Mouse (Mus musculus): ENCODE data around the gene Calu. TPM values are rescaled to one million over a fixed set of nuclear protein-coding genes. Genes with fewer than 3 reads are reported as not detected.

Calu gene
- polyA plus RNA-seq (2012; rRNA removed), result 12.2 and 19.3 TPM in 2 replicates

GRCm38 (mm10) chr6:29347665-29348370 is at the start of gene Calu:
TSS of gene Calu (plus strand) at chr6:29348069.
- H3K36me3 ChIP-seq (ENCODE audit: control insufficient read depth, insufficient read depth, low read length), result no peaks in the 10 kb centered on the region
- TF ChIP-seq POLR2A (IDR thresholded peaks at IDR 0.05; ENCODE audit: low read depth, low read length) (peak; percentile 95), CTCF (IDR thresholded peaks at IDR 0.05; ENCODE audit: extremely low read depth, insufficient read length, insufficient replicate concordance, low read depth, low read length) (no peak)
- peaks cover 2% of the 10 kb centered on the region; the same call in 1 of the 2 replicates for H3K4me1 ChIP-seq (ENCODE audit: control insufficient read depth, insufficient read depth, insufficient read length, low read length)
- H3K27me3 ChIP-seq (ENCODE audit: control insufficient read depth, insufficient read depth, low read length), result no peaks in the 10 kb centered on the region
- under 1% methylated on average over 55 of the region's 55 CpGs for WGBS
- peak within 1 kb of the TSS; percentile 70 for H3K27ac ChIP-seq (ENCODE audit: insufficient read depth, low read depth, low read length)
- H3K4me3 ChIP-seq (ENCODE audit: low read depth, low read length), result peak within 1 kb of the TSS; percentile 93

DNA sequence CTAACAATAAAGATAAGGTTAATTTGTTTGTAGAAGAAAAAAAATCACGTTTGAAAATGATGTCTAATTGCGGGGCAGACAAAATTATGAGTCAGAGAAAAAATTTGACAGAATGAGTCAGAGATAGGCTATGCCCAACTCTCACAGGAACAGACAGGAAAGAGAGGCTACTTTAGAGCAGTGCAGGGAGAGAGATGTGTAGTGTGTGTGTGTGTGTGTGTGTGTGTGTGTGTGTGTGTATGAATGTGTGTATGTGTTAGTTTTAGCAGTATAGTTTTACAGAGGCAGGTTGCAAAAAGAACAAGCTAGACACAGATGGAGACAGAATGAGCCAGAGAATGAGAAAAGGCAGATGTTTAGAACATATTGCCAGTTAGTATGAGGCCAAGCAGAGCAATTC is 48.8 kb upstream of the Calu start:
- no peaks in the 10 kb centered on the region for H3K4me1 ChIP-seq (ENCODE audit: control insufficient read depth, insufficient read depth, insufficient read length, low read length)
- H3K4me3 ChIP-seq (ENCODE audit: low read depth, low read length), result no peak overlapping the region
- H3K27ac ChIP-seq (ENCODE audit: insufficient read depth, low read depth, low read length), result no peak overlapping the region
- H3K27me3 ChIP-seq (ENCODE audit: control insufficient read depth, insufficient read depth, low read length), result no peaks in the 10 kb centered on the region
- no peaks in the 10 kb centered on the region for H3K36me3 ChIP-seq (ENCODE audit: control insufficient read depth, insufficient read depth, low read length)
- TF ChIP-seq POLR2A (IDR thresholded peaks at IDR 0.05; ENCODE audit: low read depth, low read length) (no peak), CTCF (IDR thresholded peaks at IDR 0.05; ENCODE audit: extremely low read depth, insufficient read length, insufficient replicate concordance, low read depth, low read length) (no peak)
- WGBS, result 8% methylated on average over 2 of the region's 2 CpGs

DNA sequence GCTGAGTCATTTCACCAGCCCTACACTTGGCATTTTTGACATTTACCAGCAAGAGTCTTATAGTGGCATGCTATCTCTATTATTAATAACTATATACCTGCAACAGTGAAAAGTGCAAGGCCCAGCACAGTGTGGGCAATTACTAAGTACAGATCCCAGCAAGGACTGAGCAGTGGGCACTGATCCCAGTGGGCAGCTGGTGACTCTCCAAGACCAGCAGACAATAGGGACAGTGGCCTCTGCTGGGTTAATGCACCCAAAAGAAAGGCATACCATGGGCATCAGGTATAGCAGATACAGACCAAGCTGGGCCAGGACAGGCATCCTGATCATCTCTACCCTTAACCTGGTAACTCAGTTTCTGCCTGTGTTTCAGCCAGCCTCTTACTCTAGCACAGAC is 44.6 kb upstream of the Calu start:
- Histone ChIP-seq H3K36me3 (ENCODE audit: control insufficient read depth, insufficient read depth, low read length) (no peaks in the 10 kb centered on the region), H3K27me3 (ENCODE audit: control insufficient read depth, insufficient read depth, low read length) (no peaks in the 10 kb centered on the region), H3K27ac (ENCODE audit: insufficient read depth, low read depth, low read length) (no peak overlapping the region), H3K4me1 (ENCODE audit: control insufficient read depth, insufficient read depth, insufficient read length, low read length) (no peaks in the 10 kb centered on the region), H3K4me3 (ENCODE audit: low read depth, low read length) (no peak overlapping the region)
- TF ChIP-seq POLR2A (IDR thresholded peaks at IDR 0.05; ENCODE audit: low read depth, low read length) (no peak), CTCF (IDR thresholded peaks at IDR 0.05; ENCODE audit: extremely low read depth, insufficient read length, insufficient replicate concordance, low read depth, low read length) (no peak)

- TF ChIP-seq POLR2A (IDR thresholded peaks at IDR 0.05; ENCODE audit: low read depth, low read length), result no peak
- no peak for TF ChIP-seq CTCF (IDR thresholded peaks at IDR 0.05; ENCODE audit: extremely low read depth, insufficient read length, insufficient replicate concordance, low read depth, low read length)
- Histone ChIP-seq H3K4me1 (ENCODE audit: control insufficient read depth, insufficient read depth, insufficient read length, low read length) (no peaks in the 10 kb centered on the region), H3K36me3 (ENCODE audit: control insufficient read depth, insufficient read depth, low read length) (no peaks in the 10 kb centered on the region), H3K4me3 (ENCODE audit: low read depth, low read length) (no peak overlapping the region), H3K27me3 (ENCODE audit: control insufficient read depth, insufficient read depth, low read length) (no peaks in the 10 kb centered on the region), H3K27ac (ENCODE audit: insufficient read depth, low read depth, low read length) (no peak overlapping the region)
- WGBS, result 36% methylated on average over 5 of the region's 5 CpGs
These were observed 44.1 kb upstream of the Calu start for GRCm38 (mm10) chr6:29303726-29304125.

GRCm38 (mm10) chr6:29305462-29305861 is 42.4 kb upstream of the Calu start:
- H3K4me1 ChIP-seq (ENCODE audit: control insufficient read depth, insufficient read depth, insufficient read length, low read length), result no peaks in the 10 kb centered on the region
- TF ChIP-seq POLR2A (IDR thresholded peaks at IDR 0.05; ENCODE audit: low read depth, low read length), result no peak
- no peak overlapping the region for H3K27ac ChIP-seq (ENCODE audit: insufficient read depth, low read depth, low read length)
- H3K36me3 ChIP-seq (ENCODE audit: control insufficient read depth, insufficient read depth, low read length), result no peaks in the 10 kb centered on the region
- 88% methylated on average over 4 of the region's 4 CpGs for WGBS
- H3K27me3 ChIP-seq (ENCODE audit: control insufficient read depth, insufficient read depth, low read length), result no peaks in the 10 kb centered on the region
- no peak overlapping the region for H3K4me3 ChIP-seq (ENCODE audit: low read depth, low read length)

- Histone ChIP-seq H3K27ac (ENCODE audit: insufficient read depth, low read depth, low read length) (no peak overlapping the region), H3K4me1 (ENCODE audit: control insufficient read depth, insufficient read depth, insufficient read length, low read length) (no peaks in the 10 kb centered on the region), H3K27me3 (ENCODE audit: control insufficient read depth, insufficient read depth, low read length) (no peaks in the 10 kb centered on the region), H3K4me3 (ENCODE audit: low read depth, low read length) (no peak overlapping the region), H3K36me3 (ENCODE audit: control insufficient read depth, insufficient read depth, low read length) (no peaks in the 10 kb centered on the region)
- TF ChIP-seq POLR2A (IDR thresholded peaks at IDR 0.05; ENCODE audit: low read depth, low read length) (no peak), CTCF (IDR thresholded peaks at IDR 0.05; ENCODE audit: extremely low read depth, insufficient read length, insufficient replicate concordance, low read depth, low read length) (no peak)
- 85% methylated on average over 16 of the region's 16 CpGs for WGBS
These were observed 38.8 kb upstream of the Calu start for GRCm38 (mm10) chr6:29308846-29309605.

- no peak overlapping the region for H3K27ac ChIP-seq (ENCODE audit: insufficient read depth, low read depth, low read length)
- H3K27me3 ChIP-seq (ENCODE audit: control insufficient read depth, insufficient read depth, low read length), result no peaks in the 10 kb centered on the region
- H3K4me1 ChIP-seq (ENCODE audit: control insufficient read depth, insufficient read depth, insufficient read length, low read length), result no peaks in the 10 kb centered on the region
- 78% methylated on average over 14 of the region's 14 CpGs for WGBS
- no peaks in the 10 kb centered on the region for H3K36me3 ChIP-seq (ENCODE audit: control insufficient read depth, insufficient read depth, low read length)
- no peak overlapping the region for H3K4me3 ChIP-seq (ENCODE audit: low read depth, low read length)
- TF ChIP-seq CTCF (IDR thresholded peaks at IDR 0.05; ENCODE audit: extremely low read depth, insufficient read length, insufficient replicate concordance, low read depth, low read length) (no peak), POLR2A (IDR thresholded peaks at IDR 0.05; ENCODE audit: low read depth, low read length) (no peak)
These were observed 34.1 kb upstream of the Calu start for GRCm38 (mm10) chr6:29313690-29314202.

Data from small intestine, adult 2 months (tissue).